Mouse (Mus musculus) layer of hippocampus, adult 2 months (tissue): ENCODE measurements around the gene B4gat1. TPM values are rescaled to one million over a fixed set of nuclear protein-coding genes. Genes with fewer than 3 reads are reported as not detected.

Source experiments
- DNase-seq, 2 experiments: peaks; one replicate each; pipeline ENCODE4 v3.0.0; 2022; ENCODE audit warnings: low spot score in 2 of 2
- H3K27ac ChIP-seq: fragments of 200-600 bp; 2 replicates; pipeline ENCODE4 v1.8.1; 2022
- H3K4me3 ChIP-seq: fragments of 200-600 bp; 2 replicates; pipeline ENCODE4 v1.8.1; 2022; ENCODE audit warnings: mild to moderate bottlenecking
- CTCF ChIP-seq: fragments of 200-600 bp; conservative IDR thresholded peaks from 2 replicates; pipeline ENCODE4 v1.8.1; 2022; ENCODE audit warnings: antibody characterized with exemption, mild to moderate bottlenecking, moderate library complexity
- total RNA-seq, 2 experiments: library from RNA; stranded (reverse); gene quantifications; 2 replicates each; pipeline ENCODE4 v1.2.3; 2021

The B4gat1 gene
- total RNA-seq, 2 experiments from 2014 or later, result 112 to 130 TPM

DNA sequence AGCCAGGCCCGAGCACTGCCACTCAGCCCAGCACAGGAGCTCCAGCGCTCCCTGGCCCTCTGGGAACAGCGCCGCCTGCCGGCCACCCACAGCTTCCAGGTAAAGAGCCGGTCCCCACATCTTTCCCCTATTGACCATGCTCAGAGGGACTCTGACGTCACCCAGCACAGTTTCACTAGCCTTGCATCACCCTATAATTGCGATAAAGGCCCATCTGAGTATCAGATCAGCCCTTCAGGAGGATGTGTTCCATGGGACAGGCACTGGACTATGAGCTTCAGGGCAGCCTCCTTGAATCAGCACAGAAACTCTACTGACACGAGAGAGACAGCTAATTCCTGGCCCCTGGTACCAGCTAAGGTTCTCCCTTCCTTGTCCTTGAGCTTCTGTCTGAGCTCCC lies 15.3 kb downstream of the B4gat1 start:
- Histone ChIP-seq H3K27ac (peak overlapping the region; percentile 98; the same call in 1 of the 2 replicates), H3K4me3 (peak overlapping the region; percentile 65; the same call in 1 of the 2 replicates)
- peak; percentile 89 for TF ChIP-seq CTCF
- DNase-seq, result peak in 1 of 2 experiments; percentile 74

DNA sequence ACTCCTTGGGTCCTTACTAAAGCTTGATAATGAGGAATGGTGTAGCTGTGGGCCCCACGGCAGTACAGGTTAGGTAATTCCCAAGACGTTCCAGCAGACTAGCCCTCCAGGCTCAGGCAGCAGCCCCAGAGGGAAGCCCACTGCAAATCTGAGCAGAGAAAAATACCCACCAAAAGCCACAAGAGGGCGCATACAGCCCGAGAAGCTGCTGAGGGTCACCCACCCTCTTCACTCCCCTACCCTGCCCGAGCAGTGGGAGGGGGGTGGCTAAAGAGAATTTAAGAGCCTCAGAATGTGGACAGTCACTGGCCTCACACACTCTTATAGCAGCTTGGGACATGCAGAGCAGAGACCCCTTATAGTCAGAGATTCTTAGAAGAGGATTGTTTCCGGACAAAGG lies 17.6 kb downstream of the B4gat1 start:
- peak; percentile 90 for TF ChIP-seq CTCF
- Histone ChIP-seq H3K4me3 (no peak overlapping the region), H3K27ac (peak overlapping the region; percentile 10; the same call in 1 of the 2 replicates)
- DNase-seq, result peak in 1 of 2 experiments; percentile 53

DNA sequence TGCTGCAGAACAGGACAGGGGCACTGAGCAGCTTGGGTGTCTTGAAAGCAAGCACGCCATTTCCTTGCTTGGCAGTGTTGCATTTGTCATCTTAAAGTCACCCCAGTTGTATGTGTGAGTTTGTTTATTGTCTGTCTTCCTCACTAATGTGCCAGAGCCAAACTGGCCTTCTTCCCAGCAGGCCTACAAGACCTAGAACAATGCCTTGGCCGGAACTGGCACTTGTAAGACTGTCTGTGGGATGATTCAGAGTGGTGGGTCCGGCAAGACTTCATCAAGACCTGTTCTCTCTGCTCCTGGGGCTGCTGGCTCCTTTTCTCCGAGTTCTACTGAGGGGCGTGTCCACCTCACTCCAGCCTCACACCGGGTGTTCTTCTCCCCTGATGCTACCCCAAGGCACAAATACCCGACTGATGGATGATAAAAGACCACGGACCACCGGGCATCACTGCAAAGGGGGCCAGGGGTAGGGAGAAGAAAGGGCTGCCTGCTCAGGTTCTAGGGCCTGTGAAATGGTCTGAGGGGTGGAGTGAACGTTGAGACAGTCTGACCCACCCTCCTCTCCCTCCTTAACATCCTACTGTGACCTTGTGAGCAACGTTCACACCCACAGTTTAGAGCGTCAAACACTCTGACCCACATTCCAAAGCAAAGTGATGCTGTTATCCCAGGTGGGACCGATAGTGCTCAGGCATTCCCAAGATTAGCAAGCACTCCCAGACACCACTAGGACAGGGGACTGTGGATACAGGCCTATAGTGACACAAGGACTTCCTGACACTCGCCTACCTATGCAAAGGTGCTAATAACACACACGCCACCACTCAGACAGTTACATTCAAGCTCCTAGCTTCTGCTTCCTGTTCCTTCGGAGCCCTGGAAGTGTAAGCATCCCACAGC lies 19.5 kb downstream of the B4gat1 start:
- H3K4me3 ChIP-seq, result no peak overlapping the region
- H3K27ac ChIP-seq, result peak overlapping the region; percentile 72
- TF ChIP-seq CTCF, result 0 out of 2 replicates have a peak, but pooled peaks have one; percentile 2
- no peak for DNase-seq

DNA sequence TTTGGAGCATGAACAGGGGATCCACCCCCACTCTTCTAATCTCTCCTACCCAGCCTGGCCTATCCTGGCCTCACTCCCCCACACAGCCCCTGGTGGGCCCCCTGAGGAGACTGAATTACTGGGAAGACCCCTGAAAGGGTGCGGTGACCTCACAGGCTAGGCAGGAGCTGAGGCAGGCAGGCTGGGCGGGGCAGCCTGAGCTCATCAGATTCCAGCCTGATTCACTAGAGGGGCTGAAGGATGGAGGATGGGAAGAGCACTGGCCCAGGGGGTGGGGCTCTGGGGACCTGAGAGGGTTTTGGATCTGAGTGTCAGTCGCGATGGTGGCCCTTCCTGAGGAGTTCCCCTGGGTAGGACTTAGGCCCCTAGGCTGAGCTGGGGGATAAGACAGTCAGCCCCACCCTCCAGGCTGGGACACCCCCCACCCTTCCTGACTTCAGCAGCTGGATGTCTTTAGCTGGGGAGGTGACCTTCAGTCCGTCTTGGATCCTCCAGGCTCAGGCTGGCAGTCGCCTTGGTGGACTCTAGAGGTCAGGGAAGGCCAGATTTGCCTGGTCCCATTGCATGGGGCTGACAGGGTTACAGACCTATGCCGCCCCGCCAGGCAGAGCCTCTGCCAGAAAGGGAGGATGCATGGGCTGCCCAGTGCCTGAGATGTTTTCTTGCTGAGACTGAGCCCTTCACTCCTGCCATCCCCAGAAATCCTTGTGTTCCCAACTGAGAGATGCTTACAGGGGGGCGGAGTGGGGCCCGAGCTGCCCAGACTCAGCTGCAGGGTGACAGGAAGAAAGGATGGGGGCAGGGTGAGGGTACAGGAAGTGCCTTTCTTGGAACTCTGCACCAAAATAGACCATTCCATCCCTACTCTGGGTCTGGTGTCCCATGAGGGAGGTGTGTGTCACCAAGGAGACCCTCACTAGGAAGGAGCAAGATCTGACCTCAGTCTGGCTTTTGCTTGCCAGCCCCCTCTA lies 20.5 kb downstream of the B4gat1 start:
- Histone ChIP-seq H3K4me3 (no peak overlapping the region), H3K27ac (peak overlapping the region; percentile 72)
- no peak for DNase-seq
- TF ChIP-seq CTCF, result no peak

DNA sequence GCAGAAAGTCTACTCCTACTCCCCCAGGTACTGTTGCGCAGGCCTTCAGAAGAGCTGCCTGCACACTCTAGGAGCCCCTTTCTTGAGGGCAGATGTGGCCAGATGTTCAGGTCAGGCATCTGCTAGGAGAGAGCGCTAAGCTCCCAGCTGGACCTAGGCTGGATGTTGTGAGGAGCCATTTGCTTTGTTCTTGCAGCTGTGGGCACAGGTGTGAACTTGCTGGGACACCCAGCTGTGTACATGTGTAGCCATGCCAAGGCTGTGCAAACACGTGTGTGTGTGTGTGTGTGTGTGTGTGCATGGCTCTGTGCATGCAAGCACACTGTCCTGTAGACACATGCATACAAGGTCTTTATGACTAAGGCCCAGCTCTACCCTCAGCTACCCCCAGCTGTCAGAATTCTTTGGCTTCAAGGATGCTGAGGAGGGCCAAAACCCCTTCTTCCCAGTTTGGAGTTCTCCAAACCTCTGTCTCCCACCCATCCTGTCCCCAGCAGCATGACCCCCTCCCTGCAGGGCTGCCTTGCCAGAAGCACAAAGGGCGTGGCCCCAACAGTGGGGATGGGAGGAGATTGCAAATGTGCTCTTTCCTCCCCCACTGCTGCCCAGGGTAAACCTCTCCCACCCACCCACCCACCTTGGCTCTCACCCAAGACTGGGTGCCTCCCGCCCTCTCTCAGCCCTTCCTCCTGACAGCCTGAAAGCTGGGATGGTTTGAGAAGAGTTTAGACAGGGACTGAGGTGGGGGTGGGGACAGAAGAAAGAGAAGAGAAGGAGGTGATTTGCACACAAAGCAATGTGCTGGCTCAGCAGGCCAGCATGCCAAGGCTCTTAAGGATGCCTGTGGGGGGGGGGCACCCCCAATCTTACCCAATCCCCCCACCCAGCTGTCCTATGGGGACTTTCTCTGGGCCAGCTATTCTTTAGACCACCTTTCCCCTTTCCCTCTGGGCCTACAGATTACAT lies 22.0 kb downstream of the B4gat1 start:
- no peak overlapping the region for H3K27ac ChIP-seq
- no peak overlapping the region for H3K4me3 ChIP-seq
- no peak for TF ChIP-seq CTCF
- no peak for DNase-seq

DNA sequence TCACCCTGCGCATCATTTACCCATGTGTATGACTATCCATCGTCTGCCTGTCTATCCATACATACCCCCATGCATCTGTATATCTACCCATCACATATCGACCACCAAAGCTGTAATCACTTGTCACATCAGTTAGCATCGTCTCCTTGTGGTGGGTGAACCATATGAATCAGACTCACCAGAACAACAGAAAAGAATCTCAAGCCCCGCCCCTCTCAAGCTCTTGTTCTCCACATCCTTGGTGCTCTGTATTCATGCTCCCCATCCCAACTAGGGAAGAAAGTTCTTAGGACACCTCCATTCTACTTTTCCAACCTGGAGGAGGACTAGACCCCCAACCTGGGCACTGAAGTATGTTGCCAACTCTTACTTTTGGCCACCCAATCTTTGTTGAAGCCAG lies 23.4 kb downstream of the B4gat1 start:
- H3K4me3 ChIP-seq, result no peak overlapping the region
- no peak for DNase-seq
- H3K27ac ChIP-seq, result no peak overlapping the region
- TF ChIP-seq CTCF, result no peak

DNA sequence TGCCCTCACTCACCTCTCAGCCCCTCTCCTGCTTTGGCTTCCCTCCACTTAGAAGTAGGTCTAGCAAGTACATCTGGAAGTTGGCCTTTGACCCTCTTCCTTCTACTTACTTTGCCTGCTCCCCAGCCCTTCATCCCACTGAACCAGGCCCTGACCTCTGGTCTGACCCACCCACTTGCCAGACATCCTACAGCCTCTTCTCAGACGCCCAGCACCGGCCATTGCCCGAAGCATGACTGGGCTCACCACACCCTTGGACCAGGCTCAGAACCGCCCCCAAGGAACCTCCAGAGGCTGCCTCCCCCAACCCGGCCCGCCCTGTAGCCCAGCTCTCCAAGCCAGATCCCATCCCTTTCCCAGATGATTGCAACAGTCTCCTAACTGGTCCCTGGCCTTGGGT lies 23.8 kb downstream of the B4gat1 start:
- TF ChIP-seq CTCF, result no peak
- Histone ChIP-seq H3K27ac (no peak overlapping the region), H3K4me3 (no peak overlapping the region)
- no peak for DNase-seq

DNA sequence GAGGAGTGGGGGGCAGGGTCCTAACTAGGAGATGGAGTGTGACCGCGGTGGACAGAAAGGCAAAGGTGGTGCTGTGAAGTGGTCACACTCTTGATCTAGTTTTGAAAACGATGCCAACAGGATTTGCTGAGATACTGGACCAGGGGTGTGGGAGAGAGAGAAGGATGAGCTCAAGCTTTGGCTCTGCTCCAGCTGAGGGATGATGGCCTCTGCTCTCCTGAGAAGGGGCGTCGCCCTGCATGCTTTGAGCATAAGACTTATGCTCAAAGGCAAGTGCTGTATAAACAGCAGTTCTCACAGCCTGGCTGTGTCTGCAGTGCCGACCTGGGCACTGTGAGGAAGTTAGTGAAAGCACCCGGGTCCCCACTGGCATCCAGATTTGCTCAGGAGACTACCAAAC lies 26.5 kb downstream of the B4gat1 start:
- H3K27ac ChIP-seq, result no peak overlapping the region
- DNase-seq, result no peak
- no peak overlapping the region for H3K4me3 ChIP-seq
- TF ChIP-seq CTCF, result no peak

DNA sequence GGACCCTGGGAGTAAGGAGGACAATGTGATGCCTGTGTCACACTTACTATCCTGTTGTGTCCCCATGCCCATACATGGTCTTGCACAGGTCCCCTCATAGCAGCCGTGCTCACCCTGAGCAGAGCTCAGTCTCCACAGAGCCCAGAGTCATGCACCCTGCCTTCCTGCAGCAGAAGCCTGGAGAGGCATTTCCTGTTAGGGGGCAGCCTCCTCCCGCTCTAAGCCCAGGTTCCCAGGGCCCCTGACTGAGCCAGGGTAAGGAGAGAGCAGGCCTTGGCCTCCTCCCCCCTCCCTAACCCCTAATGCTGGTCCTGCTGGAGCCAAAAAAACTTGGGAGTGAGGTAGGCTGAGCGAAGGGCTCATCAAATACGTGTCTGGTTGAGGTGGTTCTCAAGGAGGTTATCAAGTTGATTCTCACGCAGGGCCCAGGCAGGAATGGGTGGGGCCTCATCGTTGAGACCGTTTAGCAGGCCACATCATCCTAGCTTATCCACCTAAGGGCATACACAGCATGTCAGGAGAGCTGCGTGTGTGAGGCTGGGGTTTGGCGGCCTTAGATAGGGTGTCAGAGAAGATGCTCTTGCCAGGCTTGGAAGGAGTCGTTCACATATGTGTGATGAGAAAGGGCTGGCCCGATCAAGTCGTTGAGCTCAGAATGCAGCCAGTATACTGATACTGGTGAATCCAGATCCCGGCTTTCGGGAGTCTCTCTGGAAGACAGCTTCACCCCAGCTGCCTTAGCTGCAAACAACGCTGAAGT lies 28.6 kb downstream of the B4gat1 start:
- Histone ChIP-seq H3K27ac (0 out of 2 replicates have a peak overlapping the region, but pooled peaks have one; percentile 32), H3K4me3 (peak overlapping the region; percentile 51; the same call in 1 of the 2 replicates)
- no peak for DNase-seq

DNA sequence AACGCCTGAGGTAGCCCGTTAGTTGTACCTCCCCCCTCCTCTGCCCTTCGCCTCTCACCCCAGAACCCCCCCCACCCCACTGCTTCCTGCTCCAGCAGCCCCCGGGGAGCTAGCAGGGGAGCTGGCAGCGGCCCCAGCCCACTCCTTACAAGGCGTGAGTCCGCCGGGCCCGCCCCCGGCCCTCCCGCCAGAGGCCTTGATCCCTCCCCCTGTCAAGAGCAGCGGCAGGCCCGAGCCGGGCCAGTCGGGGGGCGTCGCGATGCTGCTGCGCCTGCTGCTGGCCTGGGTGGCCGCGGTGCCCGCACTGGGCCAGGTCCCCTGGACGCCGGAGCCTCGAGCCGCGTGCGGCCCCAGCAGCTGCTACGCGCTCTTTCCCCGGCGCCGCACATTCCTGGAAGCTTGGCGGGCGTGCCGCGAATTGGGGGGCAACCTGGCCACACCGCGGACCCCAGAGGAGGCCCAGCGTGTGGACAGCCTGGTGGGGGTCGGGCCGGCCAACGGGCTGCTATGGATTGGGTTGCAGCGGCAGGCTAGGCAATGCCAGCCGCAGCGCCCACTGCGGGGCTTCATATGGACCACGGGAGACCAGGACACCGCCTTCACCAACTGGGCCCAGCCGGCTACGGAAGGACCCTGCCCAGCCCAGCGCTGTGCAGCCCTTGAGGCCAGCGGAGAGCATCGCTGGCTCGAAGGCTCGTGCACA lies 29.4 kb downstream of the B4gat1 start, which contains the start of gene Cd248:
Gene Cd248, plus strand, starts transcription at position 212 of the 703 bp plus-strand sequence.
- Histone ChIP-seq H3K27ac (peak within 1 kb of the TSS; percentile 32; the same call in 1 of the 2 replicates), H3K4me3 (peak within 1 kb of the TSS; percentile 51)
- no peak for DNase-seq
- TF ChIP-seq CTCF, result no peak

More for the DNA sequence above, 28.6 kb downstream of the B4gat1 start:
- TF ChIP-seq CTCF, result no peak
